Mouse (Mus musculus) midbrain, embryonic 13.5 days (tissue): ENCODE data around the gene Slc41a2. TPM values are rescaled to one million over a fixed set of nuclear protein-coding genes. Genes with fewer than 3 reads are reported as not detected.

Experiments used
- ATAC-seq: fragments of 200-750 bp; cut with Nextera tagmentation; 2 replicates; pipeline ENCODE4 v1.8.0; 2017; ENCODE audit warnings: mild to moderate bottlenecking, moderate TSS enrichment, moderate library complexity
- H3K27ac ChIP-seq: fragments of 300-500 bp; sonication (generic); 2 replicates; pipeline ENCODE4 v1.5.1; 2015; ENCODE audit warnings: inconsistent platforms, mild to moderate bottlenecking, moderate library complexity
- H3K27me3 ChIP-seq: fragments of 300-500 bp; sonication (generic); 2 replicates; pipeline ENCODE4 v1.6.1; 2015; ENCODE audit warnings: mild to moderate bottlenecking, inconsistent platforms
- H3K36me3 ChIP-seq: fragments of 300-500 bp; sonication (generic); 2 replicates; pipeline ENCODE4 v1.6.1; 2015; ENCODE audit warnings: mild to moderate bottlenecking, inconsistent platforms
- H3K4me1 ChIP-seq: fragments of 300-500 bp; sonication (generic); replicated peaks from 2 replicates; pipeline ENCODE4 v1.6.1; 2015; ENCODE audit warnings: inconsistent platforms
- H3K4me2 ChIP-seq: fragments of 300-500 bp; sonication (generic); replicated peaks from 2 replicates; pipeline ENCODE4 v1.6.1; 2015; ENCODE audit warnings: moderate library complexity, mild to moderate bottlenecking, inconsistent platforms
- H3K4me3 ChIP-seq: fragments of 300-500 bp; sonication (generic); replicated peaks from 2 replicates; pipeline ENCODE4 v1.5.1; 2015; ENCODE audit warnings: mild to moderate bottlenecking, inconsistent platforms
- H3K9ac ChIP-seq: fragments of 300-500 bp; sonication (generic); replicated peaks from 2 replicates; pipeline ENCODE4 v1.6.1; 2015; ENCODE audit warnings: mild to moderate bottlenecking, inconsistent platforms
- H3K9me3 ChIP-seq: fragments of 300-500 bp; sonication (generic); 2 replicates; pipeline ENCODE4 v1.6.1; 2016; ENCODE audit warnings: mild to moderate bottlenecking, inconsistent platforms
- WGBS: fragments of 180-500 bp; shearing (Covaris S2); methylation state at CpG from one replicate; pipeline ENCODE4 v1.1.7; 2015; 5-methylcytosine and 5-hydroxymethylcytosine counted together
- polyA plus RNA-seq: library from polyadenylated mRNA; unstranded; fragments of >200 nt; fragmentation: Nextera tagmentation; extraction: Ambion mirVana; gene quantifications from 2 replicates; pipeline ENCODE4 v1.2.1, GENCODE M21; 2015

The Slc41a2 gene
- polyA plus RNA-seq, 1 experiment from 2014 or later = 3.4 TPM

- H3K4me3 ChIP-seq = no peak overlapping the region
- no peaks in the 10 kb centered on the region for H3K9me3 ChIP-seq
- no peak overlapping the region for H3K27ac ChIP-seq
- no peak overlapping the region for H3K4me2 ChIP-seq
- WGBS = 69% methylated on average over 7 of the region's 7 CpGs
- no peak for ATAC-seq
- H3K27me3 ChIP-seq = no peaks in the 10 kb centered on the region
- H3K36me3 ChIP-seq = no peaks in the 10 kb centered on the region
- peaks cover 10% of the 10 kb centered on the region for H3K4me1 ChIP-seq
- no peak overlapping the region for H3K9ac ChIP-seq
Measured at GRCm38 (mm10) chr10:83248036-83248435, 89.6 kb downstream of the Slc41a2 start.

DNA sequence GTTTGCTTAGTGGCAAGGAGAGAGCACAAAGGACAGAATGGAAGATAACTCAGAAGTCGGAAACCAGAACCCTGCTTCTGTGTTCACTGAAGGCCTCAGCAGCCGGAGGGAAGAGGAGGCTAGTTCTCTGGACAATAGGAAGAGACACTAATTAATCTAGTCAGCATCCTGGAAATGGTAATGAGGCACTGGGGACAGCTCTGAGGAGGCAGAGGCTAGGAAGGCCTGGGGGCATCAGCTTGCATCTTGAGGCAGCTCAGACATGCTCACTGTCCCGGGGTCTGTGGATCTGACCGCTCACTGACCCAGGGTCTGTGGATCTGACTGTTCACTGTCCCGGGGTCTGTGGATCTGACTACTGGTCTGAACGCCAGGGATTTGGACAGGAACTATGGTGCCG is 92.0 kb downstream of the Slc41a2 start:
- 65% methylated on average over 7 of the region's 7 CpGs for WGBS
- Histone ChIP-seq H3K9me3 (no peaks in the 10 kb centered on the region), H3K4me1 (peaks cover 25% of the 10 kb centered on the region), H3K27ac (peak overlapping the region; percentile 75), H3K9ac (no peak overlapping the region), H3K4me3 (no peak overlapping the region), H3K27me3 (no peaks in the 10 kb centered on the region), H3K4me2 (no peak overlapping the region), H3K36me3 (no peaks in the 10 kb centered on the region)
- ATAC-seq = peak; percentile 79

DNA sequence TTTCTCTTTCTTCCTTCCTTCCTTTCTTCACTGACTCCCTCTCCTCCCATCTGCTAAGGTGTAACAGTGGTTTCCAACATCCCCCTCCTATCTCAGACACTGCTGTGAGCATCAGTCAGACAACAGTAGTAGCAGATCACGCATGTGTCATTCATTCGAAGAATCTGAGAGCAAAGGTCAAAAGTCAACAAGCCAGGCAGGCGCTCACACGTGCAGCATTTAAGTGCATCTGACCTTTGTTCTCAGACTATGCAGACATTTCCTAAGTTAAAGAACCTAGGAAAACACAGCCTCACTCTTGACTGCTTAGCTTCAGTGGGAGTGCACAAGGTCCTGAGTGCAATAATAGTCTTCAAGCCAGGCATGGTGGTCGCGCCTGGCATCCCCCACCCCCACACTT is 93.6 kb downstream of the Slc41a2 start:
- ATAC-seq = no peak
- Histone ChIP-seq H3K4me3 (no peak overlapping the region), H3K27me3 (peaks cover 3% of the 10 kb centered on the region; the same call in 1 of the 2 replicates), H3K9me3 (no peaks in the 10 kb centered on the region), H3K4me2 (no peak overlapping the region), H3K27ac (no peak overlapping the region), H3K4me1 (peaks cover 25% of the 10 kb centered on the region), H3K9ac (no peak overlapping the region), H3K36me3 (no peaks in the 10 kb centered on the region)
- WGBS = 60% methylated on average over 6 of the region's 6 CpGs

GRCm38 (mm10) chr10:83242106-83242686 is 95.5 kb downstream of the Slc41a2 start:
- Histone ChIP-seq H3K27me3 (peaks cover 3% of the 10 kb centered on the region; the same call in 1 of the 2 replicates), H3K9me3 (no peaks in the 10 kb centered on the region), H3K4me1 (peaks cover 25% of the 10 kb centered on the region), H3K27ac (peak overlapping the region; percentile 4; the same call in 1 of the 2 replicates), H3K4me3 (no peak overlapping the region), H3K36me3 (no peaks in the 10 kb centered on the region), H3K4me2 (peak overlapping the region; percentile 15; the same call in 1 of the 2 replicates), H3K9ac (no peak overlapping the region)
- peak; percentile 52; the same call in 1 of the 2 replicates for ATAC-seq
- WGBS = 14% methylated on average over 11 of the region's 11 CpGs

- no peaks in the 10 kb centered on the region for H3K36me3 ChIP-seq
- H3K27ac ChIP-seq = no peak overlapping the region
- ATAC-seq = no peak
- 0 out of 2 replicates have a peak, but pooled peaks cover 2% of the 10 kb centered on the region for H3K27me3 ChIP-seq
- H3K4me2 ChIP-seq = no peak overlapping the region
- no peak overlapping the region for H3K9ac ChIP-seq
- no peaks in the 10 kb centered on the region for H3K9me3 ChIP-seq
- no peaks in the 10 kb centered on the region for H3K4me1 ChIP-seq
- 72% methylated on average over 4 of the region's 4 CpGs for WGBS
- H3K4me3 ChIP-seq = no peak overlapping the region
Measured at GRCm38 (mm10) chr10:83234391-83234790, 103.3 kb downstream of the Slc41a2 start.

DNA sequence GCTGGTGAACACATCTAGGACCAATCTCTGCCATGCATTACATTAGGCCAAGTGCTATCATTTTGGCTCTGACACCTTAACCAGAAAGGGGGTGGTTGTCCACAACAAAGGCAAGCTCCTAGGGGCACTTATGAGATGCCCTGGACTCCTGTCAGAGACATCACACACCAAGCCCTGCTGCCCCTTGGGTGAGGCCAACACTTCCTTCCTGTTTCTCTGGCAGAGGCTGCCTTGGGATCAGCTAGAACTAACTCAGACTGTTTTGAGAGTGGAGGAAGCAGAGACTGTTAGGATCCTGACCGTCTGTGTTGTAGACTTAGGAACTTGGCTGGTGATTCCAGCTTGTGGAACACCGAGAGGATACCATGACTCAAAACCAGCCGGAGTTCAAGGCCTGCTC is 103.7 kb downstream of the Slc41a2 start:
- H3K4me3 ChIP-seq = no peak overlapping the region
- no peak overlapping the region for H3K27ac ChIP-seq
- H3K9ac ChIP-seq = no peak overlapping the region
- H3K4me2 ChIP-seq = no peak overlapping the region
- 95% methylated on average over 3 of the region's 3 CpGs for WGBS
- ATAC-seq = no peak
- H3K27me3 ChIP-seq = no peaks in the 10 kb centered on the region
- no peaks in the 10 kb centered on the region for H3K9me3 ChIP-seq
- H3K4me1 ChIP-seq = no peaks in the 10 kb centered on the region
- no peaks in the 10 kb centered on the region for H3K36me3 ChIP-seq

DNA sequence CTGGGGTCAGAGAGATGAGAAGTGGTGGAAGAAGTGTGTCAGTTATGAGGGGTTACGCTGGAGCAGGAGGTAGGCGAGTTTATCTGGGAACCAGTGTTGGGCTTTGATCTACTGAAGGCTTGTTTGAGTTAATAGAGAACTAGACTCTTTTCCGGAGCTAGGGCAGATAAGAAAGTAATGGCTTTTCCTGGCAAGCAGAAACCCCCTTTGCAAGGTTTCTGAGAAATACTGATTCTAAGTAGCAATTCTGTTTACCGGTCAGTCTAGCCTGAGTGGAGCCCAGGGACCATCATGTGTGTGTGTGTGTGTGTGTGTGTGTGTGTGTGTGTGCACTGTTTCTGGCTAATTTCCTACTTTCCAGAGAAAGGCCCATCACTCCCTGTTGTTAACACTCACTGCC is 109.1 kb downstream of the Slc41a2 start:
- Histone ChIP-seq H3K36me3 (no peaks in the 10 kb centered on the region), H3K4me3 (no peak overlapping the region), H3K4me1 (no peaks in the 10 kb centered on the region), H3K4me2 (no peak overlapping the region), H3K9me3 (no peaks in the 10 kb centered on the region), H3K27ac (no peak overlapping the region), H3K27me3 (no peaks in the 10 kb centered on the region), H3K9ac (no peak overlapping the region)
- WGBS = 91% methylated on average over 4 of the region's 4 CpGs
- no peak for ATAC-seq

DNA sequence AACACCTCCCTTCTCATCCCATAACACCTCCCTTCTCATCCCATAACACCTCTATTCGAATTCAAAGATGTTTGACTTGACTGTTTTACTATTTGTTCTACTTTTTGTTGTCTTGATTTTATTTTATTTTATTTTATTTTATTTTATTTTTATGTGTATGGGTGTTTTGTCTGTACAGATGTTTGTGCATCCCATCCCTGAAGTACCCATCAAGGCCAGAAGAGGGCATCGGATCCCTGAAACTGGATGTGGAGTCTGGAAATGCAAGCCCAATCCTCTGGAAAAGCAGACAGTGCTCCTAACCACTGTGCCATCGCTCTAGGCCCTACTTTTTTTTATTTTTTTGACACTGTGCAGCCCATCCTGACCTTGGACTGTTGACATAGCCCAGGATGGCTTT is 112.7 kb downstream of the Slc41a2 start:
- Histone ChIP-seq H3K27ac (no peak overlapping the region), H3K9me3 (no peaks in the 10 kb centered on the region), H3K36me3 (no peaks in the 10 kb centered on the region), H3K4me3 (no peak overlapping the region), H3K9ac (no peak overlapping the region), H3K4me2 (no peak overlapping the region), H3K27me3 (no peaks in the 10 kb centered on the region), H3K4me1 (no peaks in the 10 kb centered on the region)
- 52% methylated on average over 3 of the region's 3 CpGs for WGBS
- ATAC-seq = no peak

- Histone ChIP-seq H3K27me3 (no peaks in the 10 kb centered on the region), H3K9me3 (no peaks in the 10 kb centered on the region), H3K4me2 (no peak overlapping the region), H3K27ac (no peak overlapping the region), H3K4me1 (no peaks in the 10 kb centered on the region), H3K36me3 (no peaks in the 10 kb centered on the region), H3K9ac (no peak overlapping the region), H3K4me3 (no peak overlapping the region)
- WGBS = 91% methylated on average over 3 of the region's 3 CpGs
- no peak for ATAC-seq
Measured at GRCm38 (mm10) chr10:83220847-83221246, 116.8 kb downstream of the Slc41a2 start.

DNA sequence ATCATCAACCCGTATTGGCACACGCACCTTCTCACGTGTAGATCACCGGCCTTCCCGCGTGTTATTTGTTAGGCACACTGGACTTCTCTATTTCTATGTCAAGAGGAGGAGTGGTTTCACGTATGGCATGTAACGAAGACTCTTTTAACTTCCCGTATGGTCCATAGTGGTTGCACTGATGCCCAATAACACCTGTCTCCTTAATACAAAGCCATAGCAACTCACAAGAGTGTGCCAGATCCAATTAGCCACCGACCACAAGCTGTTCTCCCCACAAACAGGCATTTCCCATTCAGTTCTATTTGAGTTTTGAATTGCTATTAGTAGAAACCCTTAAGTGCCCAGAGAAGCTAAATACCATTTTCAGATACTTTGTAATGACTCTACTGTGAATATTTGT is 117.5 kb downstream of the Slc41a2 start:
- H3K27ac ChIP-seq = no peak overlapping the region
- H3K9ac ChIP-seq = no peak overlapping the region
- no peaks in the 10 kb centered on the region for H3K36me3 ChIP-seq
- WGBS = 85% methylated on average over 10 of the region's 10 CpGs
- H3K4me2 ChIP-seq = no peak overlapping the region
- no peaks in the 10 kb centered on the region for H3K27me3 ChIP-seq
- no peak for ATAC-seq
- no peaks in the 10 kb centered on the region for H3K9me3 ChIP-seq
- H3K4me3 ChIP-seq = no peak overlapping the region
- H3K4me1 ChIP-seq = no peaks in the 10 kb centered on the region

GRCm38 (mm10) chr10:83219729-83220128 is 118.0 kb downstream of the Slc41a2 start:
- Histone ChIP-seq H3K27me3 (no peaks in the 10 kb centered on the region), H3K27ac (no peak overlapping the region), H3K36me3 (no peaks in the 10 kb centered on the region), H3K4me3 (no peak overlapping the region), H3K9me3 (no peaks in the 10 kb centered on the region), H3K9ac (no peak overlapping the region), H3K4me1 (no peaks in the 10 kb centered on the region), H3K4me2 (no peak overlapping the region)
- ATAC-seq = peak; percentile 75
- 26% methylated on average over 12 of the region's 12 CpGs for WGBS

GRCm38 (mm10) chr10:83218778-83219177 is 118.9 kb downstream of the Slc41a2 start:
- Histone ChIP-seq H3K36me3 (no peaks in the 10 kb centered on the region), H3K27me3 (no peaks in the 10 kb centered on the region), H3K27ac (no peak overlapping the region), H3K4me2 (no peak overlapping the region), H3K9ac (no peak overlapping the region), H3K4me1 (no peaks in the 10 kb centered on the region), H3K9me3 (no peaks in the 10 kb centered on the region), H3K4me3 (no peak overlapping the region)
- no peak for ATAC-seq
- 52% methylated on average over 2 of the region's 2 CpGs for WGBS

DNA sequence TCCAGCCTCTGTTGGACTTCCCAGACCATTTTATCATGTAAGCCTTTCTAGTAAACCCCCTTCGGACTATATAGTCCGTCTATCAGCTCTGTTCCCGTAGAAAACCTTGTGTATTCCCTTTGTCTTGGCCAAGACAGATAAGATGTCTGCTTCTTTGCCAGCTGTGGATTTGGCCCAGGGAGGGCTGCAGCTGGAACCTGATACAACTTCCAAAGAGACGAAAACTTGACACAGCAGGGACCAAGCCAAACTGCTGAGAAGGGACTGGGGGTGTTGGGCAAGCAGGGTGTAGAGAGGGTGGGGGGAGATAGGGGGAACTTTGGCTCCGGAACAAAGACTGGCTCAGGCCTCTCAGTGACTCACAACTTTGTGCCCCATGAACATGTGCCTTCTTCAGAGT is 120.4 kb downstream of the Slc41a2 start:
- no peak overlapping the region for H3K9ac ChIP-seq

More for the DNA sequence above, 120.4 kb downstream of the Slc41a2 start:
- no peak overlapping the region for H3K4me2 ChIP-seq
- H3K27ac ChIP-seq = no peak overlapping the region
- H3K36me3 ChIP-seq = no peaks in the 10 kb centered on the region
- WGBS = 79% methylated on average over 5 of the region's 5 CpGs
- H3K4me1 ChIP-seq = no peaks in the 10 kb centered on the region
- ATAC-seq = no peak
- H3K27me3 ChIP-seq = no peaks in the 10 kb centered on the region
- no peaks in the 10 kb centered on the region for H3K9me3 ChIP-seq
- no peak overlapping the region for H3K4me3 ChIP-seq
